Mouse (Mus musculus): ENCODE data around the gene Syt7. TPM values are rescaled to one million over a fixed set of nuclear protein-coding genes. Genes with fewer than 3 reads are reported as not detected.
A peak's percentile ranks its signal among the peaks of the same experiment; 100 is the strongest.

The Syt7 gene
- polyA plus RNA-seq, 1 experiment from 2014 or later: 15.5 TPM

DNA sequence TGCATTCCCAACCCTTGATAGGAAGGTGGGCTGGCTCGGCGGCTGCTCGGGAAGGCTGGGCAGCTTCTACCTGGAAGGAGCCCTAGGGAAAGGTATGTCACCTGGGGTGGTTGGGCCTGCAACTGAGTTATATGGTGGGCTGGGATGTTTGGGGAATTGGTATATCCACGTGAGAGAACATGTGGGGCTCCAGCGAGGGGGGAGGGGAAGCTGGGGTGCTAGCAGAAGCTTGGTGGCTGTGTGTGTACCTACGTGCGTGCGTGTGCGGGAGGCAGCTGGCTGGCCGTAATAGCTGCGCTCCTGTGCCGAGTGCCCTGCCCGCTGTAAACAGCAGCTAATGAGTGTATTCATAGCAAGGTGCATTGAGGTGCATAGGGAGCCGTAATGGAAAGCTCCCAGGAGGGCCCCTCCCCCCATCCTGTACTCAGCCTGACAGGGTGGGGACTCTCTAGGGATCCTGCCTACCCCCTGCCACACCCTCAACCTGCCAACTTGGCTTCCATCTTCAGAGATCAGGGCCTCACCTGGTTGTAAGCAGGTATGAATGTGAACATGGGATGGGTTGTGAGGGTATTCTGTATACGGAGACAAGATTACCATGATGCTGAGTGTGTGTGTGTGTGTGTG is 5.1 kb downstream of the Syt7 start:
- no peak overlapping the region for H3K27ac ChIP-seq (ENCODE audit: low read depth, low read length)
- no peak overlapping the region for H3K4me3 ChIP-seq (ENCODE audit: low read depth, low read length)
- WGBS: 56% methylated on average over 15 of the region's 15 CpGs
- H3K4me2 ChIP-seq (ENCODE audit: low read depth, low read length): no peak overlapping the region
- H3K27me3 ChIP-seq (ENCODE audit: control insufficient read depth, insufficient read depth, low read length): no peaks in the 10 kb centered on the region
- no peak overlapping the region for H3K9ac ChIP-seq (replicated peaks; ENCODE audit: low read depth, low read length)
- ATAC-seq (ENCODE audit: low read depth): no peak
- peaks cover 28% of the 10 kb centered on the region for H3K4me1 ChIP-seq (ENCODE audit: control insufficient read depth, insufficient read depth, low read length)
- H3K9me3 ChIP-seq (ENCODE audit: control insufficient read depth, low read length): no peaks in the 10 kb centered on the region
- H3K36me3 ChIP-seq (ENCODE audit: control insufficient read depth, insufficient read depth, low read length): no peaks in the 10 kb centered on the region

DNA sequence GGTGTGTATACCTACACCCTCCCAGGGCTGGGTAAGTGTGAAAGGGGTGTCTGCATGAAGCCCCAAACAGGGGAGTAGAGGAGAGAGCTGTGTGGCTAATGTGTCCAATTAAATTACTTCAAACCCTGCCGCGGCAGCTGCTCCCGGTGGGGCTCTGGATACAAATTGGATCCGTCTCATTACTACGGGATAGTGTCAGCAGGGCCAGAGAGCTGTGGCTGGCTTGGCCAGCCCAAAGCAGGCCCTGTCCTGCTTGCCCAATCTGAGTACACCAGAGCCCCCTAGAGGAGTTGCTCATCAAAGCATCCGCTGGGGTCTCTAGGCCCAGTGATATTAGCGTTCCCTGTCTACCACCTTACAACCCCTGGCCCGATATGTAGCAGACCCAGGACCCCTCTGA is 6.3 kb downstream of the Syt7 start:
- H3K9me3 ChIP-seq (ENCODE audit: control insufficient read depth, low read length): no peaks in the 10 kb centered on the region
- H3K36me3 ChIP-seq (ENCODE audit: control insufficient read depth, insufficient read depth, low read length): no peaks in the 10 kb centered on the region
- WGBS: 14% methylated on average over 8 of the region's 8 CpGs
- H3K9ac ChIP-seq (replicated peaks; ENCODE audit: low read depth, low read length): 0 out of 2 replicates have a peak overlapping the region, but pooled peaks have one; percentile 16
- peak; percentile 35; the same call in 1 of the 2 replicates for ATAC-seq (ENCODE audit: low read depth)
- H3K4me2 ChIP-seq (ENCODE audit: low read depth, low read length): no peak overlapping the region
- no peak overlapping the region for H3K4me3 ChIP-seq (ENCODE audit: low read depth, low read length)
- no peaks in the 10 kb centered on the region for H3K27me3 ChIP-seq (ENCODE audit: control insufficient read depth, insufficient read depth, low read length)
- H3K27ac ChIP-seq (ENCODE audit: low read depth, low read length): no peak overlapping the region
- H3K4me1 ChIP-seq (ENCODE audit: control insufficient read depth, insufficient read depth, low read length): peaks cover 22% of the 10 kb centered on the region

DNA sequence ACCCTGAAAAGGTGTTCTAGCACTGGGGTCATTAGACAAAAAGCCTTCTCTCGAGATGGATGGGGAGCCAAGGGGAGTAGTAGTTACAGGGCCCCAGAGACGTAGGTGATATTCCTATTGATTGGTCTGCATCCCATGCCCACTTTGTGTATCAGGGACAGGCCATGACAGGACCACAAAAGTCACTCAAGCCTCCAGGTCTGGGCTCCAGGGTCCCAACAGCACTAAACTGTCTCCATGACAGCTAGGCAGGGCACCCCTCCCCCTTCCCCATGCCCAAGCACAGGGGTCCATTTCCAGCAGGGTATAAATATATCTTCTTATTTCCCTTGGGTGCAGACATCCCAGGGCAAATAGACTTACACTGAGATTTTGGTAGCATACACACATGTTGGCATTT is 8.1 kb downstream of the Syt7 start:
- H3K9ac ChIP-seq (replicated peaks; ENCODE audit: low read depth, low read length): no peak overlapping the region
- H3K36me3 ChIP-seq (ENCODE audit: control insufficient read depth, insufficient read depth, low read length): no peaks in the 10 kb centered on the region
- no peaks in the 10 kb centered on the region for H3K9me3 ChIP-seq (ENCODE audit: control insufficient read depth, low read length)
- ATAC-seq (ENCODE audit: low read depth): no peak
- peaks cover 17% of the 10 kb centered on the region for H3K4me1 ChIP-seq (ENCODE audit: control insufficient read depth, insufficient read depth, low read length)
- 90% methylated on average over 2 of the region's 2 CpGs for WGBS
- no peak overlapping the region for H3K27ac ChIP-seq (ENCODE audit: low read depth, low read length)
- H3K4me2 ChIP-seq (ENCODE audit: low read depth, low read length): no peak overlapping the region
- no peak overlapping the region for H3K4me3 ChIP-seq (ENCODE audit: low read depth, low read length)
- H3K27me3 ChIP-seq (ENCODE audit: control insufficient read depth, insufficient read depth, low read length): no peaks in the 10 kb centered on the region

DNA sequence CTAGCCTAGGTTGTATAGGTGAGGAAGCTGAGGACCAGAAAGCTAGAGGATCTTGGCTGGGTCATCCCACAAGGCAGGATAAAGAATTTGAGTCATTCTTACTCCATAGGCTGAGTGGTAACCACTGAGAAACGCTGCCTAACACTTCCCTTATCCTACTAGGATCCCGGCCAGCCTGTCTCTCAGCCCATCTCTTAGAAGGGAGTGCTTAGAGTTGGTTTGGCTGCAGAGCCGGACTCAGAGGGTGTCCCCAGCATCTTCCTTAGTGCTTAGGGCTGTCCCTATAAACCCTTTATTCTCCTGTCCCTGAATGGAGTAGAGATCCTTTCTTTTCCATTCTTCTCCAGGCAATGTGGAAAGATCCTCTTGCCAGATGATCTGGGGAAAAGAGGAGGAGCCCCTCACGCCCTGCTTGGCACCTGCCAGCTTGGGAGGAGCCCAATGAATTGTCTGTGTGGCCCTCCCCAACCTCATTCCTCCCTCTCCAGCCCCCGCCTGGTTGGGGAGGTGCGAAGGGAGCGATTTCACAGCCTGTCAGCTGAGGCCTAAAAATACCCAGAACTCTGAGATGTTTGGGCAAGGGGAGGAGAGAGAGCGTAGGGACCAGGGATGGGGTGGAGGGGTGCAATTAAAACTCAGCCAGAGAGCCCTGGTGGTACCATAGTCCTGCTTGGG is 8.7 kb downstream of the Syt7 start:
- H3K9me3 ChIP-seq (ENCODE audit: control insufficient read depth, low read length): no peaks in the 10 kb centered on the region
- H3K27ac ChIP-seq (ENCODE audit: low read depth, low read length): no peak overlapping the region
- H3K4me3 ChIP-seq (ENCODE audit: low read depth, low read length): no peak overlapping the region
- 49% methylated on average over 8 of the region's 8 CpGs for WGBS
- no peaks in the 10 kb centered on the region for H3K36me3 ChIP-seq (ENCODE audit: control insufficient read depth, insufficient read depth, low read length)
- H3K9ac ChIP-seq (replicated peaks; ENCODE audit: low read depth, low read length): no peak overlapping the region
- H3K4me1 ChIP-seq (ENCODE audit: control insufficient read depth, insufficient read depth, low read length): peaks cover 17% of the 10 kb centered on the region
- H3K27me3 ChIP-seq (ENCODE audit: control insufficient read depth, insufficient read depth, low read length): no peaks in the 10 kb centered on the region
- no peak for ATAC-seq (ENCODE audit: low read depth)
- H3K4me2 ChIP-seq (ENCODE audit: low read depth, low read length): no peak overlapping the region

DNA sequence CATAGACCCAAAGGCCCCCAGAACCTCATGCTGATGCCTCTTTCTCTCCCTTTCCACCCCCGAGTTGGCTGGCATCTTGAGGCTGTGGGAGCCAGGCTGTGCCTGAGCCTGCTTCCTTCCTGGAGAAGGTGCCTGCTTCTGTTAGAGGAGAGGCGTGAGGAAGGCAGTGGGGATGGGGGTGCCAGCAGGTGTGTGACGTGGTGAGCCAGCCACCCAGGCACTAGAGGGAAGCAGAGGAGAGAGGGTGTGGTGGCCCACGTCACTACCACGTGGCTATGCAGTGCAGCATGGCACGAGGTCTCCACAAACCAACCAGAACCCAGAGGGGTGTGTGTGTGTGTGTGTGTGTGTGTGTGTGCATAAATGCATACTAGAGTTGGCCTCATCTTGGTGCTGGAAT is 9.4 kb downstream of the Syt7 start:
- Histone ChIP-seq H3K4me2 (ENCODE audit: low read depth, low read length) (no peak overlapping the region), H3K9ac (replicated peaks; ENCODE audit: low read depth, low read length) (no peak overlapping the region), H3K27ac (ENCODE audit: low read depth, low read length) (no peak overlapping the region), H3K4me3 (ENCODE audit: low read depth, low read length) (no peak overlapping the region), H3K27me3 (ENCODE audit: control insufficient read depth, insufficient read depth, low read length) (no peaks in the 10 kb centered on the region), H3K36me3 (ENCODE audit: control insufficient read depth, insufficient read depth, low read length) (no peaks in the 10 kb centered on the region), H3K9me3 (ENCODE audit: control insufficient read depth, low read length) (no peaks in the 10 kb centered on the region), H3K4me1 (ENCODE audit: control insufficient read depth, insufficient read depth, low read length) (peaks cover 16% of the 10 kb centered on the region)
- 82% methylated on average over 5 of the region's 6 CpGs for WGBS
- no peak for ATAC-seq (ENCODE audit: low read depth)

DNA sequence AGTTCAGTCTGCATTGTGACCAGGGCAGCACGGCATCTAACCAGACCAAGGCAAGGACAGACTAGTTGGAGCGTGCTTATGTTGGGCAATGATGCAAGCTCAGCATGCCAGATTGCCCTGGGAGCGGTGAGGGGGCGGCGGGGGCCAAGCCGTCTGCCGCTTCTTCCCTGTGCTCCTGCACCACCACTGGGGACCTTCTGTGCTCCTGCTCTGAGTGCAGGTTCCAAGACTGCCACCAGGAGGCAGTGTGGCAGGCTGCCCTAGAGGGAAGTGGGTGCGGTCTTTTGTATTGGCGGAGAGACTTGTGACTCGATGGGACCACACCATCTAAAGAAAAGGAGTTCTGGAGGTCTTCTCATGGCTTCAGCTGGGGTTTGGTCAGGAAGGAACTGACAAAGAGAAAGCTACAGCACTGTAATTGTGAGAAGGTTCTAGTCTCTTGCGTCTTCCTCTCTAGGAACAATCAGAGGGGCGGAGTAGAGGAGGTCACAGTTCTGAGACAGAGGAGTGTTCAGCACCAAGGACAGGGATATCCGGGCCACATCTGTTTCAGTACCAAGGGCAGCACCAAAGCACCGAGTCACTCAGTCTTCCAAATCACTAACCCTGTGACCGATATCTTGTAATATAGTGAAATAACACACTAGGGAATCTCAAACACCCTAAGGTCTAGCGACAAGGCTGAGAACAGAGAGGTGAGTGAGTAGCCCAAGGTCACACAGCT is 14.0 kb downstream of the Syt7 start:
- H3K4me1 ChIP-seq (ENCODE audit: control insufficient read depth, insufficient read depth, low read length): peaks cover 7% of the 10 kb centered on the region; the same call in 1 of the 2 replicates
- H3K36me3 ChIP-seq (ENCODE audit: control insufficient read depth, insufficient read depth, low read length): no peaks in the 10 kb centered on the region
- H3K27ac ChIP-seq (ENCODE audit: low read depth, low read length): no peak overlapping the region
- H3K4me2 ChIP-seq (ENCODE audit: low read depth, low read length): no peak overlapping the region
- no peaks in the 10 kb centered on the region for H3K9me3 ChIP-seq (ENCODE audit: control insufficient read depth, low read length)
- H3K4me3 ChIP-seq (ENCODE audit: low read depth, low read length): no peak overlapping the region
- WGBS: 25% methylated on average over 16 of the region's 16 CpGs
- H3K27me3 ChIP-seq (ENCODE audit: control insufficient read depth, insufficient read depth, low read length): no peaks in the 10 kb centered on the region
- no peak for ATAC-seq (ENCODE audit: low read depth)
- no peak overlapping the region for H3K9ac ChIP-seq (replicated peaks; ENCODE audit: low read depth, low read length)

DNA sequence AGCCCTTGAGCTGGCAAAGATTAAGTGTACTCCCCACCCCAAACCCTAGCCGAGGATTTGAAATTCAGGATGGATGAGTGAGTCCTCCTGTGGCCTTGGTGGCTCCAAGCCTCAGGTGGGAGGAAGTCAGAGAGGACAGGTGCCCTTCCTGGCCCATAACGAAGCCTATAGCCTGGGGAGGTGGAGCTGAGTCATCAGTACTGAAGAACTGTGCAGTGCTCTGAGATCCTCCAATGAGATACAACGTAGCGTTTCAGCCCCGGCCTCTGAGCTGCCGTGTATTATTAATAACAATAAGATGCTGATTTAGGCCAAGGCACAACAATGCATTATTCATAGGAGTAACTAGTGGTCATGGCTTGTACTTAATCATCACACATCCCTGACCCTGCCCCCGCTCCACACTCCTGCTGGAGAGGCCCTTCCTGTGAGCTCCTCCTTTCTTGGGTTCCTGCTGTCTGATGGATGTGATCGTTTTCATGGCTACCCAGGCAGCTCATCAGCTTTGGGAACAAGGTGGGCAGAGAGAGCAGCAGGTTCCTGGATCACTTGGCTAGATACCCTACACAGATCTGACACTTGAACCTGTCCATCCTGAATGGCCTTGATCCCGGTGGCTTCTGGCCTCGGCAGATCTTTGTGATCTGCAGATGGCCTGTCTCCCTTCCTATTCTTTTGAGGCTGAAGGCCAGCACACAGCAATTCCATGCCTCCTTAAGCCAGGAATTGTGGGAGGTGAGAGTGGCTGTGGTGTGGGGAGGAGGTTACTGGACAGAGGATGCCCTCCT is 14.9 kb downstream of the Syt7 start:
- Histone ChIP-seq H3K9me3 (ENCODE audit: control insufficient read depth, low read length) (no peaks in the 10 kb centered on the region), H3K4me1 (ENCODE audit: control insufficient read depth, insufficient read depth, low read length) (peaks cover 7% of the 10 kb centered on the region; the same call in 1 of the 2 replicates), H3K4me3 (ENCODE audit: low read depth, low read length) (no peak overlapping the region), H3K27me3 (ENCODE audit: control insufficient read depth, insufficient read depth, low read length) (no peaks in the 10 kb centered on the region), H3K4me2 (ENCODE audit: low read depth, low read length) (no peak overlapping the region), H3K36me3 (ENCODE audit: control insufficient read depth, insufficient read depth, low read length) (no peaks in the 10 kb centered on the region), H3K9ac (replicated peaks; ENCODE audit: low read depth, low read length) (no peak overlapping the region), H3K27ac (ENCODE audit: low read depth, low read length) (peak overlapping the region; percentile 34; the same call in 1 of the 2 replicates)
- ATAC-seq (ENCODE audit: low read depth): peak; percentile 29; the same call in 1 of the 2 replicates
- 67% methylated on average over 10 of the region's 10 CpGs for WGBS

DNA sequence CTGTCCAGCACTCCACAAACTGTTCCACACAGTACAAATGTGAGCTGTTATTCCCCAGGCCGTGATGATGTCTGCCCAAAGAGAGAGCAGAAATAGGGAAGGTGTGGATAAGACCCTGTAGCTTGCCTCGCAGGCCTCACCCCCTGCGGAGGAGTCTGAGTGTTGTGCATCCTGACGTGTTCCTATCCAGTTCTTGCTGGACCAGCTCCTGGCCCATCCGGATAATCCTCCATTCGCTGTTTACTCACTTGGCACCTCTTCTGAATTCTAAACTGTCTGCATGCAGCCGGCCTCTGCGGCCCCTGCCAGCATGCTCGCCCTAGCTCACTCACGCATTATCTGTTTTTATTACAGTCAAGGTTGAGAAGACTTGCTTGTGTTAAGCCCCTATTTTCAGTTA is 15.5 kb downstream of the Syt7 start:
- Histone ChIP-seq H3K9ac (replicated peaks; ENCODE audit: low read depth, low read length) (no peak overlapping the region), H3K4me1 (ENCODE audit: control insufficient read depth, insufficient read depth, low read length) (peaks cover 9% of the 10 kb centered on the region), H3K36me3 (ENCODE audit: control insufficient read depth, insufficient read depth, low read length) (no peaks in the 10 kb centered on the region), H3K27me3 (ENCODE audit: control insufficient read depth, insufficient read depth, low read length) (no peaks in the 10 kb centered on the region), H3K4me2 (ENCODE audit: low read depth, low read length) (no peak overlapping the region), H3K4me3 (ENCODE audit: low read depth, low read length) (no peak overlapping the region), H3K9me3 (ENCODE audit: control insufficient read depth, low read length) (no peaks in the 10 kb centered on the region), H3K27ac (ENCODE audit: low read depth, low read length) (no peak overlapping the region)
- 67% methylated on average over 10 of the region's 10 CpGs for WGBS
- ATAC-seq (ENCODE audit: low read depth): no peak

All from neural tube, embryonic 14.5 days (tissue).